Mouse (Mus musculus) small intestine, adult 2 months (tissue): Measurements from ENCODE around the gene Gm2000. TPM values are rescaled to one million over a fixed set of nuclear protein-coding genes. Genes with fewer than 3 reads are reported as not detected.
"Not testable (repeated sequence)": the region's sequence is repeated elsewhere in the genome, so short reads cannot be mapped to it uniquely, and the experiment has no call there.

Source experiments
- H3K27ac ChIP-seq: fragments of 200-500 bp; 2 replicates; pipeline ENCODE4 v1.5.1; 2012; ENCODE audit warnings: low read depth, low read length, control low read depth, inconsistent platforms; ENCODE audit not compliant: insufficient read depth
- H3K27me3 ChIP-seq: fragments of 200-500 bp; 2 replicates; pipeline ENCODE4 v1.6.1; 2012; ENCODE audit warnings: mild to moderate bottlenecking, moderate library complexity, low read length, inconsistent platforms; ENCODE audit not compliant: control insufficient read depth, insufficient read depth
- H3K36me3 ChIP-seq: fragments of 200-500 bp; 2 replicates; pipeline ENCODE4 v1.6.1; 2012; ENCODE audit warnings: mild to moderate bottlenecking, low read length, control low read depth, inconsistent platforms; ENCODE audit not compliant: control insufficient read depth, insufficient read depth
- H3K4me1 ChIP-seq: fragments of 200-500 bp; 2 replicates; pipeline ENCODE4 v1.6.1; 2012; ENCODE audit warnings: low read length, inconsistent platforms, mixed read lengths; ENCODE audit not compliant: control insufficient read depth, insufficient read depth, insufficient read length
- H3K4me3 ChIP-seq: fragments of 200-500 bp; 2 replicates; pipeline ENCODE4 v1.5.1; 2012; ENCODE audit warnings: low read depth, mild to moderate bottlenecking, control low read depth, inconsistent platforms, low read length, moderate library complexity
- CTCF ChIP-seq: fragments of 200-500 bp; IDR thresholded peaks from 2 replicates; pipeline ENCODE4 v1.5.1; 2012; ENCODE audit warnings: low read depth, mild to moderate bottlenecking, control low read depth, inconsistent platforms, low read length, moderate library complexity, mixed read lengths; ENCODE audit not compliant: insufficient replicate concordance, insufficient read length; ENCODE audit errors: extremely low read depth
- POLR2A ChIP-seq: fragments of 200-500 bp; IDR thresholded peaks from 2 replicates; pipeline ENCODE4 v1.6.1; 2012; ENCODE audit warnings: low read depth, mild to moderate bottlenecking, control low read depth, inconsistent platforms, low read length, moderate library complexity
- WGBS: fragments of 180-500 bp; shearing (Covaris S2); methylation state at CpG from one replicate; pipeline ENCODE4 v1.1.7; 2018; 5-methylcytosine and 5-hydroxymethylcytosine counted together
- polyA plus RNA-seq: library from polyadenylated mRNA; depleted of rRNA; stranded (reverse); fragments of >200 nt; gene quantifications from 2 replicates; pipeline ENCODE4 v1.2.3, GENCODE M21; 2012

Gene Gm2000
- polyA plus RNA-seq, 1 experiment = 9.2 TPM

GRCm38 (mm10) chr1:156381217-156381616, 15.4 kb downstream of the Gm2000 start:
- WGBS = 96% methylated on average over 3 of the region's 3 CpGs
- TF ChIP-seq POLR2A (no peak), CTCF (no peak)
- no peak overlapping the region for H3K27ac ChIP-seq
- no peaks in the 10 kb centered on the region for H3K36me3 ChIP-seq
- H3K4me1 ChIP-seq = no peaks in the 10 kb centered on the region
- no peak overlapping the region for H3K4me3 ChIP-seq
- no peaks in the 10 kb centered on the region for H3K27me3 ChIP-seq

- no peaks in the 10 kb centered on the region for H3K4me1 ChIP-seq
- TF ChIP-seq CTCF = no peak
- TF ChIP-seq POLR2A = no peak
- H3K27me3 ChIP-seq = no peaks in the 10 kb centered on the region
- no peak overlapping the region for H3K27ac ChIP-seq
- no peaks in the 10 kb centered on the region for H3K36me3 ChIP-seq
- 73% methylated on average over 4 of the region's 4 CpGs for WGBS
- H3K4me3 ChIP-seq = no peak overlapping the region
Measured at GRCm38 (mm10) chr1:156386232-156386631, 20.4 kb downstream of the Gm2000 start.

GRCm38 (mm10) chr1:156386880-156387279, 21.0 kb downstream of the Gm2000 start:
- 60% methylated on average over 3 of the region's 3 CpGs for WGBS
- no peak for TF ChIP-seq POLR2A
- TF ChIP-seq CTCF = no peak

GRCm38 (mm10) chr1:156393148-156393547, 27.3 kb downstream of the Gm2000 start:
- Histone ChIP-seq H3K27me3 (no peaks in the 10 kb centered on the region), H3K36me3 (no peaks in the 10 kb centered on the region), H3K27ac (no peak overlapping the region), H3K4me3 (no peak overlapping the region), H3K4me1 (no peaks in the 10 kb centered on the region)
- TF ChIP-seq CTCF (no peak), POLR2A (no peak)
- WGBS = 83% methylated on average over 4 of the region's 4 CpGs

More at GRCm38 (mm10) chr1:156386880-156387279, 21.0 kb downstream of the Gm2000 start:
- H3K4me1 ChIP-seq = no peaks in the 10 kb centered on the region
- no peak overlapping the region for H3K4me3 ChIP-seq
- H3K36me3 ChIP-seq = no peaks in the 10 kb centered on the region
- H3K27ac ChIP-seq = no peak overlapping the region
- no peaks in the 10 kb centered on the region for H3K27me3 ChIP-seq

GRCm38 (mm10) chr1:156400159-156400558, 34.3 kb downstream of the Gm2000 start:
- not testable (repeated sequence) for H3K36me3 ChIP-seq, H3K4me3 ChIP-seq, H3K27me3 ChIP-seq, H3K4me1 ChIP-seq, H3K27ac ChIP-seq
- 56% methylated on average over 3 of the region's 3 CpGs for WGBS

GRCm38 (mm10) chr1:156402491-156402890, 36.7 kb downstream of the Gm2000 start:
- H3K27ac ChIP-seq = no peak overlapping the region
- no peaks in the 10 kb centered on the region for H3K27me3 ChIP-seq
- H3K36me3 ChIP-seq = no peaks in the 10 kb centered on the region
- no peak overlapping the region for H3K4me3 ChIP-seq
- TF ChIP-seq CTCF (no peak), POLR2A (no peak)
- 18% methylated on average over 2 of the region's 2 CpGs for WGBS
- H3K4me1 ChIP-seq = no peaks in the 10 kb centered on the region

- no peak for TF ChIP-seq CTCF
- Histone ChIP-seq H3K27me3 (no peaks in the 10 kb centered on the region), H3K36me3 (no peaks in the 10 kb centered on the region), H3K4me3 (no peak overlapping the region), H3K4me1 (no peaks in the 10 kb centered on the region), H3K27ac (no peak overlapping the region)
- 88% methylated on average over 10 of the region's 10 CpGs for WGBS
Measured at GRCm38 (mm10) chr1:156403251-156403650, 37.4 kb downstream of the Gm2000 start.

- Histone ChIP-seq H3K36me3 (no peaks in the 10 kb centered on the region), H3K27ac (no peak overlapping the region), H3K4me3 (no peak overlapping the region), H3K4me1 (no peaks in the 10 kb centered on the region), H3K27me3 (no peaks in the 10 kb centered on the region)
- WGBS = 61% methylated on average over 3 of the region's 3 CpGs
- TF ChIP-seq POLR2A (no peak), CTCF (no peak)
Measured at GRCm38 (mm10) chr1:156408004-156408403, 42.2 kb downstream of the Gm2000 start.
